Mouse (Mus musculus) 416B (cell line): ENCODE data around the gene Taok1.
A peak's percentile ranks its signal among the peaks of the same experiment; 100 is the strongest.
"Not testable (repeated sequence)": the region's sequence is repeated elsewhere in the genome, so short reads cannot be mapped to it uniquely, and the experiment has no call there.

Source experiments
- DNase-seq: peaks from one replicate; pipeline ENCODE4 v3.0.0; 2011; ENCODE audit warnings: low read depth

Gene Taok1

DNA sequence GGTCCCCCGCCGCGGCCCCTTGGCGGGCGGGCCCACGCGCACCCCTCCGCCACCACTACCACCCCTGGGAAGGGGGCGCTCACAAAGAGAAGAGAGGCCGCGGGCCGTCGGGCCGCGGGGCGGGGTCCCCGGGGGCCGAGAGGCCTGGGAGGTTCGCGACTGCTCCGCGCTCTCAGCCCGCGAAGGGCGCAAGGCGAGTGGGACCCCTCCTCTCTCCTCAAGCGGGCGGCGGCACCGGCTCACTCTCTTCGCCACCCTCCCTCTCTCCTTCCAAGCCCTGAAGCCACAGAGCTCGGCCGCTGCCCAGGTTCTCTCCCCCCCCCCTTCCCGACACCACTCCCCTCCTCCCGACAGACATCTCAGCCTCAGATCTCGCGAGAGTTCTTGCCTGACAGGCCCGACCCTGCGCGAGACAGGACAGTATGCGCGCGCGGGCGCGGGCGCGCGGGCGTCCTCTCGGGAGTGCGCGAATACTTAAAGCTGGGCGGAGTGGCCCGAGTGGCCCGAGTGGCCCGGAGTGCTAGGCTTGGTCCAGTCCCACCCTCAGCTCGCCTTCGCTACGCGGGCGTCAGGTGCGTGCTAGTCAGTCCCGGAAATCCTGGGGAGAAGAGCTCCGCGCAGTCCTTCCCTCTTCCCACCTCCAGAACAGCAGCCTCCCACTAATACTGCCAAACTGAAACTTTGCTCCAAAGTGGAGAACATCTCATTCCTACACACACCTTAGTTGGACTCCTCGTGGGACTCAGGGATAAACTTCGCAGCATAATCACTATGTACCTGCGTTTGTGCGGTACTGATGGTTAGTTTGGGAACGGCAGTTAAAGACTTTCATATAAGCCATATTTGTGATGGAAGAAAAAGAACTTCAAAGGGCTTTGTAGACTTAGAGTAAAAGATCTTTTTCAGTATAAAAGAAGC, at the start of gene Taok1:
Gene Taok1 (minus strand): TSS at position 278 of the 918 bp plus-strand sequence.
- DNase-seq = peak; percentile 98

DNA sequence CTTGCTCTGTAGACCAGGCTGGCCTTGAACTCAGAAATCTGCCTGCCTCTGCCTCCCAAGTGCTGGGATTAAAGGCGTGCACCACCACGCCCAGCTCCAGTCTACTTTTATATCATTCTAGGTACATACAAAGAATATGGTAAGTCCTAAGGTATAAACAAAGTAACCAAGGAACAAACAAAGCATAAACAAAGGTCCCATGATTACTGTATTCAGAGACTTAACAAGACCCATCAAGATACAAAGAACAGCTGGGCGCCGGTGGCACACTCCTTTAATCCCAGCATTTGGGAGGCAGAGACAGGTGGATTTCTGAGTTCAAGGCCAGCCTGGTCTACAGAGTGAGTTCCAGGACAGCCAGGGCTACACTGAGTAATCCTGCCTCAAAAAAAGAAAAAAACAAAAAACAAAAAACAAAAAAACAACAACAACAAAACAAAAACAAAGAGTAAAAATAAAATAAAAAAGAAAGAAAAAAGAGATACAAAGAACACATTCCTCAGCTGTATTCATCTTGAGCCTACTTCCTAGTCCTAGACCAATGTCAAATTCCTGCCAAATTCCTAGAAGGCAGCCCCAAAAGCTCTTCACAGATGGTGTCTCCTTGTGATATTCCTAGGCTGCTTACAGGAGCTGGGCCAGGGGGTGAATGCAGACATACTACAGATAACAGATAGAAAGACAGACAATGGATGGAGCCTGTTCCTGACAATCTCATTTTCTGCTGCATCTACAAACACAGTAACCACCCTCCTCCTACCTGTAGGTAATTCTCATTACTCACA, 46.0 kb upstream of the Taok1 start:
- DNase-seq = not testable (repeated sequence)

DNA sequence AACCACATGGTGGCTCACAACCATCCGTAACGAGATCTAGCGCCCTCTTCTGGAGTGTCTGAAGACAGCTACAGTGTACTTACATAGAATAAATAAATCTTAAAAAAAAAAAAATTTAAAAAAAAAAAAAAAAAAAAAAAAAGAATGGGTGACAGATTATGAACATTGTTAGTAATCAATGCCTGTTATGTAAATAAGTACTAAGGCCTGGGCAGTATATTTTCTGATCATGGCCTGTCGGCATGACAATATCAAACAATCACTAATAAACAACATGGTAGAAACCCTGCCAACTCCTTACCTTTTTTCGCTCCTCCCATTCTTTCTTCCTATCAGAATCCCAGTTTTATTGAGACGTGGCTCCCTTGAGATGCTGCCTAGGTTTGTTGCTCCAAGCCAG, 44.9 kb upstream of the Taok1 start:
- no peak for DNase-seq

DNA sequence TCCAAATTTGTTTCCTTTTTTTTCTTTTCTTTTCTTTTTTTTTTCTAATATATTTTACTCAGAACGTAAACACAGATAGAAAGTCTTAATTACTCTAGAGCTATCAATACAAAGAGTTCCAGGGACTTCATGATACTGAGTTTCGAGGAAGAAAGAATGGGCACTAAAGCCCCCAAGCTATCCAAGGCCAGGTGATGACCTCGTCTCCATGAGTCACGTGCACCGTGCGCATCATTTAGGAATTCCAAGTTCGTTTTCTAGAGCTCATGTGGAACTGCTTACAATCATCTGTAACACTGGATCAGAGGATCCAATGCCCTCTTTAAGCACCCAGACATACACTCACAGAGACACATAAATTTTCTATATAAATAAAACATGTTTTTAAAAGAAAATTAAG, 41.3 kb upstream of the Taok1 start:
- no peak for DNase-seq

DNA sequence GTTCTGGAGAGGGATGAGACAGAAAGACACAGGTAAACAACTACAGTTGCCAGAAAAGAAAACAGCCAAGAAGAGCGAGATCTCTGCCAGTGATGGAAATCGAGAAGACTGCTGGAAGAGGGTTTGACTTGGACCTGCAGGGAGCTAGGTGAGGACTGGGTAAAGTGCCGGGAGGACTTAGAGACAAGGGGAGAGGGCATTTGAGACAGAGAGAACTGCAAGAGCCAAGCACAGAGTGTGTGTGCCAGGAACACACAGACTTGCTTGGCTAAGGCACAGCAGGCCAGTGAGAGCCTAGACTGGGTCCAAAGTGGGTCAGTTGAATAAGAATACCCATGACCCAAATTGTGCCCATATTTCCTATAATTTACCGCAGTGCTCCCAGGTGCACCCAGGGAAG, 37.9 kb upstream of the Taok1 start:
- DNase-seq = no peak

DNA sequence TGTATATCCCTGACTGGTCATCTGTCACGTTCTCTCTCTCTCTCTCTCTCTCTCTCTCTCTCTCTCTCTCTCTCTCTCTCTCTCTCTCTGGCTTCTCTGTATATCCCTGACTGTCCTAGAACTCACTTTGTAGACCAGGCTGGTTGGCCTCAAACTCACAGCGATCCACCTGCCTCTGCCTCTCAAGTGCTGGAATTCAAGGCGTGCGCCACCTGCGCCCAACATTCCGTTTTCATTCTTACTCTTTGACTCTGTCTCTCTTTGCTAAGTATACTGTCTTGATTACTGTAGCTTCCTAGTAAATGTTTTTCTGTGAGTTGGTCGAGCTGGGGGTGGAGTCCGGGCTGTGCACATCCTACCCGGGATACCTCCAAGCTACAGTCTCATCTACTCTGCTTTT, 33.8 kb upstream of the Taok1 start:
- DNase-seq = no peak

DNA sequence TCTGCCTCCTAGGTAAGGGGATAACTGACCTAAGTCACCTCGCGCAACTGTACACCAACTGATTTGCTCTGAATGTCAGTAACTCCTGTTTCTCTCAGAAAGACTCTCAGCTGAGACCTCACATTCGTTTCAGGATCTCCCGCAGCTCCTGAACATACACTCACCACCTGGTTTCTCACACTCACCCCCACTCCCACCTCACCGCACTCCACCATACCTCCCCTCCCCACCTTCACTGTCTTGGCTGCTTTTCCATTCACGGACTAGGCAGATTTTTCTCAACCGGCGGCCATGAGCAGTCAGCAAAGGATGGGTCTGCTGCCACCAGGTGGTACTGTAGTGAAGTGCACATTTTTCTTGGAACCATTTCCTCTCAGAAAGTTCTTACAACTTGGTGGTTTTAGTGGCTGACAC, 22.6 kb upstream of the Taok1 start:
- DNase-seq = peak; percentile 83

DNA sequence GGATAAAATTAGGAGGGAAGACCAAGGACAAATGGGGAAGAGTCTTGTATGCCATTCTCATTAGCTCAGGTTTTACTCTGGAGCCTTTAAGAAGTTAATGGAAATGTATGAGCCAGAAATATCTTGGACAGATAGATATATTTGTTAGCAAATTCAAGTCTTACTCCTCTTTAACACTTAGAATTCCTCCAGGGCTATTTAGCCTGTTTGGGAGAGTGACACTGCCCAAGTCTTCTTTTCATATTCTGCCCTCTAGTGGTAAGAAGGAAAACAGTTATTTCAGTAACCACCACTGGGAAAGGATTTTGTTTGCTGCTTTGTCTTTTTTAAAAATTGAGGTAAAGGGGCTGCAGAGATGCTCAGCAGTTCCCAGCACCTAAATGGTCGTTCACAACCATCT, 21.9 kb upstream of the Taok1 start:
- peak; percentile 82 for DNase-seq

DNA sequence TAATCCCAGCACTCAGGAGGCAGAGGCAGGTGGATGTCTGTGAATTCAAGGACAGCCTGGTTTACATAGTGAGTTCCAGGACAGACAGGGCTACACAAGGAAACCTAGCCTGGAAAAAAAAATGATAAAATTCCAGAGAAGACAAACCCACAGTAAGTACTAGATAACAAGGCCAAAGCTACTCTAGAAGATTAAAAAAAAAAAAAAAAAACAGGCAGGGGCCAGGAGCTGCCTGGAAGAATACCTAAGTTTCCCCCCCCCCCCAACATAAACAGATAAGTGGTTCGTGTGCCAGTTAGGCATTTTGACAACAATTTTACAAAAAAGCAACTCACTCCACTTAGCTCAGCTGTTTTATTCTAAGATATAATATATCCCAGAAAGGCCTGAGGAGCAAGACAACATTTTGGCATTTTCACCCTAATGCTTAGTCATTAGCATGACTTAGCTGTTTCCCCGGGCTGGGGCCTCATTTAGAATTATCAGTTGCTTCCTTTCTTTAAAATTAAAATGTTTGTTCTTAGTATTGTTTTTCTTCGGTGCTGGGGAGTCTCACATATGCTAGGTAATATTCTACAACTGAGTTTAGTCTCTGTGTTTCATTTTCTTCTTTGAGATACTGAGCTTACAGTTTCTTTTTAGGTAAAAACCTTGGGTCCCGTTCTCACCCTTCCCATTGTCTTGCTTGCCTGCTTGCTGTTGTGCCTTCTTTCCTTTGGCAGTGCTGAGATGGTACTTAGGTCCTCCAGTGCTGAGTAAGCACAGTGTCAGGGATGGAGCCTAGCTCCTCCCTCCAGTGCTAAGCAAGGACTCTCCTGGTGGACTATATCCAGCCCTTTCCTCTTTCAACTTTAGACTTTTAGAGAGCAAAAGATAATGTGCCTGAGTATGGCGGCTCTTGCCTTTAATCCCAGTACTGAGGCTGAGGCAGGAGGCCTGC, 19.3 kb upstream of the Taok1 start:
- DNase-seq = peak; percentile 27

DNA sequence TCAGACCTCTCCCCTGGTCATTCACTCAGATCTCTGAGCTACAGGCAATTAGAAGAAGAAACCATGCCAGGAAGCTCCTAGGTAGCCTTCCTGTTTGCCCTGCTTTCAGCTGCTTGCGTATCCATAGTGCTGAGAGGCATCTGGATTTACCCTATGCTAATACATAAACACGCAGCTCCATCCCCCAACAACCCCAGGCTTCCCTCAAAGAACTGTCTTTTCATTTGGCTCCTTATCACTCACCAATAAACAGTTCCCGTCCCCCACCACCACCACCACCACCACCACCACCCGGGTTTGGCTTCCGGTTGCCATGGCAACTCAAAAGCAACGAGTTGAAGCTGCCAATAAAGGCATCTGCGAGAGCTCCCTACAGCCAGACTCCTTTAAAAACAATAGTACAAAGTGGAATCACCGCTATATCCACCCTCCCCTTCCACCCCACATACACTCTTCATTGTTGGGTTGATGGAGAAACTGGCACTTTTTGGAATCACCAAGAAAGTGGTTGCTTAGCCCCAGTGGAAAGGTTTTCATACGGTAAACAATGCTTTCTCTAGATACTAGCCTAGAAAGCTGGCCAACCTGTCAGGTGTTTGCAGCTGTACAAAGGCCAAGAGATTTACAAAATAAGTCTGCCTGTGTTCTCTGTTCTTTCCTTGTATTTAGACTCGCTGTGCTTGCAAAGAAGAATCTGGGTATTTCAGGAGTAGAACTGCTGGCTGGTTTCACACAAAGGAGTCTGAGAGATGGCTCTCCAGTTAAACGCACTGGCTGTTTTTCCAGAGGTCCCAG, 17.6 kb upstream of the Taok1 start:
- no peak for DNase-seq

DNA sequence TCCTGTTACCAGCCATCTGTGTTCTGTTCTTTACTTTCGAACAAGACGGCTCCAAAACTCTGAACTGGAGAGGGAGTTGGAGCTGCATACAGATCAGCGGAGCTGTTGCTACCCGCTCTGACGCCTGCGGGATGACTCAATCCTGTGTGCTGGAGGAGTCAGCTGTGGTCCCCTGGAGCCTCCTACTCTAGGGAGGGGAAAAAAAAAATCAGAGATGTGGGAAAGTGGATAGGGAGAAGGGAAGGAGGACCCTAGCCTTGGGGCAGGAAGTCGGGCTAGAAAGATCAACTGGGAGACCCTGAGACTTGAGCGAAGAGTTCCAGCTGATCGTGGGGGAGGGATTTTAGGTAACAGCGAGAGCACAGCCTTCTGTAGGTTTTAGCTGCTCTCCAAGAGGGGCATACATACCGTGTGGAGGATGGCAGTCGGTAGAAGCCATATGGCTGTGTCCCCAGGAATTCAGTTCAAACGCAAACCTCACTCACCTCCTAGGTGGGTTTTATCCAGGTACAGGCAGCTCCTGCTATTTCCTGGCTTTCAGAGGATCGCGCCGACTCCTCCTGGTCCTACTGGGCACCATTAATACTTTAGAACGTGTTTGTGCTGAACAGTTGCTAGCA, 16.9 kb upstream of the Taok1 start:
- DNase-seq = no peak

DNA sequence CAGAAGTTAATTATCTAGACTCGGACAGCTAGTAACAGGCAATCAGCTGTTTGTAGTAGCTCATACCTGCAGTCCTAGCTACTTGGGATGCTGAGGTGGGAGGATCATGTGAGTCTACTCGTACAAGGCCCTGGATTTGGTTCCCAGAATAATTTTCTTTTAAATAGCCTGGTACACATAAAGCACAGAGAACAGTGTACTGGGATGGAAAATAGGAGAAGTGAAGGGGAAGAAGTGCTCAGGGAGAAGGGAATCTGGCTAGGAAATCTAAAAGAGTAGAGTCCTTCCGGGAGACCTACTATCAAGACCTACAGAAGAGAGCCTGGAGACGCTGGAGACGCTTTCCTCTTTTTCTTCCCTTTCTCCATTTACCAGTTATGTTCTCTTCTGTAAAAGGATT, 16.4 kb upstream of the Taok1 start:
- DNase-seq = no peak

DNA sequence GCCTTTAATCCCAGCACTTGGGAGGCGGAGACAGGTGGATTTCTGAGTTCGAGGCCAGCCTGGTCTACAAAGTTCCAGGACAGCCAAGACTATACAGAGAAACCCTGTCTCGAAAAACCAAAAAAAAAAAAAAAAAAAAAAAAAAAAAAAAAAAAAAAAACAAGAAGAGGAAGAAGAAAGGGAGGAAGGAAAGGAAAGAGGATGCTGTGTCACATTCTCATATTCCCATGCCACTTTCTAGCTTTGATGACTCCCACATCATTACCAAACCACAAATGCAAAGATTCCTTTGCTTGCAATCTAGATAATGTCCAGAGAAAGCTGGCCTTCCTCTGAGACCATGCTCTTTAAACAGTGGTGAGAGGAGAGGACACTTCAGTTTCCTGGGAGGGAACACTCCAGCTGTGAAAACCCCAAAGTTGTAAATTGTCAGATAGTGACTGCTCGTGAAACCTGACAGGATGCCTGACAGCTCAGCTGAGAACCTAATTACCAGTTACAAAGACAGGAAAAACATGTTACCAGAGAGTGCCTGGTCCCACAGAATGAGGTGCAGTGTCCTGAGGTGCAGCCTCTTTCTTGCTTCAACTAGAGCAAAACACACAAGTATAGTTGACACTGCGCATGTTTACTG, 14.4 kb upstream of the Taok1 start:
- DNase-seq = peak; percentile 57

DNA sequence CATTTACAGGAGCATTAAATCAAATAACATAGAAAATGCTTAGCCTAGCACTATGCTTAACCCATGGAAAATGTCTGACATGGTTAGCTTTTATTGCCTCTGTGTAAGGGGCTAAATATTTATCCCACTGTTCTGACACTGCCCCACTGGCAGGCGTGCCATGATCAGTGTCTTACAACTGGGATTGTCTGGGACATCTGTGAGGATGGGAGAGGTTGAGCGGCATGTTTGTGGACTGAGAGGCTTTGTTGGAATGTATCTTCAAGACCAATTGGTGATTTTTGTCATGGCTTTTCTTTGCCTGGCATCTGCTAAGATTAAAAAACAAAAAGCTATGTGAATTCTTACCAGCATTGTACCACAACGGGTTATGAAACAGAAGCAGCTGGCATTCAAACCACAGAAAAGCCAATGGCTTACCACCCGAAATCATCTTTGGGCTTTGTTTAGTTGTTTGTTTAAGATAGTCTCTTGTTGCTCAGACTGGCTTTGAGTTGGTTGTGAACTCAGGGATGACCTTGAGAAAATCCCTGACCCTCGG, 7.5 kb upstream of the Taok1 start:
- no peak for DNase-seq

DNA sequence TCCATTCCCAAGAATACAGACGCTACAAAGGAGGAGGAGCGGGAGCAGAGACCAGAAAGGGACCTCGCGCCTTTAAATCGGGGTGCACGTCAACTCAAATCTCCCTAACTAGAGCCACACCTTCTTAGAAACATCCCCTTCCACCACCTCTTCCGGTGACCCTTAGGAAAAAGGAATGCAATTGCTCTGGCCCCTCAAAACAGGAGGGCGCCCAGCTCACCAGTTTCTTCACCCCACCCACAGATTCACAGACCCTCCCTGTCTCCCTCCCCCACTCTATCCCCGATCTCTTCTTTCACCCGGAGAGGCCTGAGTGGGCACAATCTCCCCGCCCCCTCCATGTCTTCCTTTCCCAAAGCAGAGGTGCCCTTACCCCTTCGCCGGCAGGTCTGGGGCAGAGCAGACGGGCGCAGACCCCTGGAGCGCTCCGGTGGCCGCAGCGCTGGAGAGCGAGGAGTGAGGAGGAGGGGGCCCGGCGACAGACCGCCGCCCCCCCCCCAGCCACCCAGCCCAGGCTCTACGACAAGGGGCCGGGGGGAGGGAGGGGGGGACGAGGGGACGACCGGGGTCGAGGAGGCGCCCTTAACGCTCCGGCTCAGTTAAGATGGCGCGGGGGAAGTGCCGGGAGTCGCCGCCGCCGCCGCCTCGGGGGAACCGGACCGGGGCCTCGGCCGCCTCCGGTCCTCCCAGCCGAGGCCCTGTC, 629 bp downstream of the Taok1 start:
- DNase-seq = peak; percentile 79

DNA sequence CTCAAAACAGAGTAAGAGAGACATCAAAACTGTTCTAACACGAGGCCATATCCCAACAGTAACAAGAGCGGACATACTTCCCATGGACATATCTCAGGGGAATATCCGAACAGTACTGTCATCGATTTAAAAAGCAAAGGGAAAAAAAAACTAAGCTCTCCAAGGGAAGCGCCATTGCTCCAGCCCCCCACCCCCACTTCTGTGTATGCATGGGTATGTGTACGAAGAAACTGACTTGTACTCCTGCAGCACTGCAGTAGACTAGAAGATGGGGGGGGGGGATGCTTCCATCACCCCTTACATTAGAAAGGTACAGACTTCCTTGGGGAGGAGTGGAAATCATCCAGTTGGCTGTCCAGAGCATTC, 1.2 kb downstream of the Taok1 start:
- no peak for DNase-seq

DNA sequence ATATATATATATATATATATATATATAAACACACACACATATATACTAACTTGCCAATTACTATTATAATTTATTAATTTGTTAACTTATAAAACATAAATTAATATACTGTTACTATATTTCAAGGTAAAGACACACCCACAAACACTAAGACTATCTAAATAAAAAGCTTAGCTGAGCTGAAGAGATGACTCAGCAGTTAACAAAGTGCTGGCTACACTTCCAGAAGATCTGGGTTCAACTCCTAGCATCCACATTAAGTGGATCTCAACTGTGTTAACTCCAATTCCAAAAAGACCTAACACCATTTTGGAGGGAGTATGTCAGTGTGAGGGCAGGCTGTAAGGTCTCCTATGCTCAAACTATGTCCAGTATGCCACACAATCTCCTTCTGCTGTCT, 10.3 kb downstream of the Taok1 start:
- DNase-seq = no peak

DNA sequence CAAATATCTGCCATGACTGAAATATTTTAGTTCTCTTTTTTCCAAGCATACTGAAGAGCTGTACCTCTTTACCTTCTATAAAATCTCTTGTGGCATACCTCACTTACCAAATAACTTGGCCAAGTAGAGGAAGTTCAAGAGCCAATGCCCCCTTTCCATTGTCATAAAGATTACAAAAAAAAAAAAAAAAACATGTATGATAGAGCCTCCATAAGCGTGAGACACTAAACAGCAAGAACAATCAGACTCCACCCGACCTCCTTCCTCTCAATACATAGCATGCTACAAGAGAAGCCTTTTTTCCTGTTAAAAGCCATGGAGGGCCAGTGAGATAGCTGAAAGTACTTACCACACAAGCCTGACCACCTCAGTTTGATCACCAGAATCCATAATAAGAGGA, 16.2 kb downstream of the Taok1 start:
- no peak for DNase-seq

DNA sequence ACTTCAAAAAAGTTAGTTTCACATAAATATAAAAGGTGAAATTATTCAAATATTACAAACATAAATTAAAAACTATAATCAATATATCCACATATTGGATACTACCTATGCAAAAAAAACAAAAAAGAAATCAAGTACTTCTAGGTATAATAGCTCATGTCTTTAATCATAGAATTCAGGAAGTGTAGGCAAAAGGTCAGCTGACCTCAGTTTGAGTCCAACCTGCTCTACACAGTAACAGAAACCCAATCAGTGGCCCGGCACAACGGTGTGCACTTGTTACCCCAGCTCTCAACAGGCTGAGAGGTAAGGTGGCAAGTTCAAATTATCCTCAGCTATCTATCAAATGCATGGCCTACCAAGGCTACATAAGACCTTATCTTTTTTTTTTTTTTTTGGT, 16.8 kb downstream of the Taok1 start:
- no peak for DNase-seq

DNA sequence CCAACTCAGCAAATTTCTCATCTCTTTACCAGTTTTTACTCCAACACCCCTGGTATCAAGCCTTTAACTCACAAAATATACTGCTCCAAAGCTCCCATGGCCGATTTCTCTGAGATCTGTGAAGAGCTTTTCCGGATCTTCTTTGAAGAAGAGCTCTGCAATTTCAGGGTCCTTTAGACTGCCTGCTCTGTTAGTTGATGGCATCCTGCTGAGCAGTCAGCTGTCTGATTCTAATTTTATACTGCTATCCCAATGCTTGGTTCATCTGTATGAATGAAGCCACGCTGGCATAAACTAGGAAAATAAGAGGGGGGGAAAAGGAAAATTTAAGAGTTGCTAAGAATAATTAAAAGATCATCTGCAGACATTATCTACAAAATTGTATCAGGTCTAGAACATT, 22.4 kb downstream of the Taok1 start:
- no peak for DNase-seq
